27 mouse cellular contexts compared by ENCODE assay signal in the genomic region with DNA sequence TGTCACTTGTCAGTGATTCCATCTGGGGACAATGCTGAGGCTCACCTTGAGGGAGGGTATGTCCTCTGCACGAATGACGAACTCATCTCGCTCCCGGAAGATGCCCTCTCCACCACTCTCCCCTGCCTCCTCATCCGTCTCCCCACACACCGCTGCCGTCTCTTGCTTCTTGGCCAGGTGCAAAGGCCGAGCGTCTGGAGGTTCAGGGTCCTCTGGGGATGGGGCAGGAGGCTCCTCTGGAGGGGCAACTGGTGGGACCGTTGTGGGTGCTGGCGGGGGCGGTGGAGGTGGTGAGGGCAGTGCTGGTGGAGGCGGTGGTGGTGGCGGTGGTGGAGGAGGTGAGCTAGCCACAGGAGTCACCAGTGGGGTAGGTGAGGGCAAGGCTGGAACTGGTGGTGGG. TPM values are rescaled to one million over a fixed set of nuclear protein-coding genes. Genes with fewer than 3 reads are reported as not detected.
DNase-seq lines count a peak whose midpoint lies in the region; ATAC-seq and TF ChIP-seq lines count a peak whose summit lies in the region.
"Had no signal": no experiment of that assay in that cellular context is flagged by ENCODE, and none has a peak within 500 bp of the region (broad histone marks: within the 10 kb centered on the region; RNA-seq: fewer than 3 reads in every experiment).

No protein-coding gene starts in this region.

- TF ChIP-seq CTCF in stomach, postnatal 0 days (IDR thresholded peaks at IDR 0.05; ENCODE audit: low read depth): no peak

- no peak overlapping the region for H3K9ac ChIP-seq in heart, embryonic 12.5 days
- no peak overlapping the region for H3K9ac ChIP-seq in midbrain, embryonic 11.5 days (ENCODE audit: low read length)
- no peak overlapping the region for H3K9ac ChIP-seq in stomach, postnatal 0 days (ENCODE audit: low read length)
- H3K9ac ChIP-seq: embryonic facial prominence, embryonic 13.5 days; forebrain, embryonic 13.5 days; forebrain, postnatal 0 days; heart, embryonic 13.5 days; hindbrain, embryonic 15.5 days had no signal

- H3K27me3 ChIP-seq in heart, embryonic 12.5 days (replicated peaks): no peaks in the 10 kb centered on the region
- H3K27me3 ChIP-seq in midbrain, embryonic 10.5 days (ENCODE audit: low read depth, poor library complexity, severe bottlenecking): no peaks in the 10 kb centered on the region
- H3K27me3 ChIP-seq in midbrain, embryonic 11.5 days (ENCODE audit: control insufficient read depth, insufficient read depth, low read length): no peaks in the 10 kb centered on the region
- no peaks in the 10 kb centered on the region for H3K27me3 ChIP-seq in stomach, postnatal 0 days (ENCODE audit: control insufficient read depth, insufficient read depth, low read length)
- H3K27me3 ChIP-seq: CH12.LX; embryonic facial prominence, embryonic 13.5 days; forebrain, embryonic 13.5 days; heart, embryonic 13.5 days; hindbrain, embryonic 15.5 days; Patski had no signal

- no peak overlapping the region for H3K4me2 ChIP-seq in heart, embryonic 12.5 days
- H3K4me2 ChIP-seq in midbrain, embryonic 11.5 days: no peak overlapping the region
- H3K4me2 ChIP-seq in stomach, postnatal 0 days (replicated peaks; ENCODE audit: low read depth): no peak overlapping the region
- H3K4me2 ChIP-seq: embryonic facial prominence, embryonic 13.5 days; forebrain, embryonic 13.5 days; heart, embryonic 13.5 days; hindbrain, embryonic 15.5 days had no signal

- no peak overlapping the region for H3K4me3 ChIP-seq in heart, embryonic 12.5 days
- H3K4me3 ChIP-seq in midbrain, embryonic 10.5 days: peak overlapping the region; percentile 14; the same call in 1 of the 2 replicates
- H3K4me3 ChIP-seq in midbrain, embryonic 11.5 days (ENCODE audit: low read depth, low read length): no peak overlapping the region
- H3K4me3 ChIP-seq in stomach, postnatal 0 days (ENCODE audit: low read depth, low read length): no peak overlapping the region
- H3K4me3 ChIP-seq: embryonic facial prominence, embryonic 13.5 days; erythroblast, embryonic 14.5 days; forebrain, embryonic 13.5 days; gastrocnemius, adult 2 months; heart, embryonic 13.5 days; hindbrain, embryonic 15.5 days had no signal

- no peaks in the 10 kb centered on the region for H3K9me3 ChIP-seq in heart, embryonic 12.5 days (replicated peaks)
- H3K9me3 ChIP-seq in midbrain, embryonic 10.5 days (replicated peaks): no peaks in the 10 kb centered on the region
- no peaks in the 10 kb centered on the region for H3K9me3 ChIP-seq in midbrain, embryonic 11.5 days (ENCODE audit: control insufficient read depth, low read length)
- no peaks in the 10 kb centered on the region for H3K9me3 ChIP-seq in stomach, postnatal 0 days (ENCODE audit: control insufficient read depth, low read length)
- H3K9me3 ChIP-seq: embryonic facial prominence, embryonic 13.5 days; forebrain, embryonic 13.5 days; heart, embryonic 13.5 days; hindbrain, embryonic 15.5 days had no signal

- no peak for TF ChIP-seq EP300 in stomach, postnatal 0 days (optimal IDR thresholded peaks at IDR 0.05)

- H3K4me1 ChIP-seq in heart, embryonic 12.5 days (replicated peaks): no peaks in the 10 kb centered on the region
- no peaks in the 10 kb centered on the region for H3K4me1 ChIP-seq in midbrain, embryonic 10.5 days
- no peaks in the 10 kb centered on the region for H3K4me1 ChIP-seq in midbrain, embryonic 11.5 days (ENCODE audit: control insufficient read depth, insufficient read depth, low read length)
- H3K4me1 ChIP-seq in stomach, postnatal 0 days (replicated peaks; ENCODE audit: control insufficient read depth, insufficient read depth): no peaks in the 10 kb centered on the region
- H3K4me1 ChIP-seq: heart, embryonic 13.5 days; hindbrain, embryonic 15.5 days had no signal

- H3K36me3 ChIP-seq in heart, embryonic 12.5 days: peaks cover 98% of the 10 kb centered on the region
- H3K36me3 ChIP-seq in midbrain, embryonic 10.5 days: peaks cover 100% of the 10 kb centered on the region
- H3K36me3 ChIP-seq in midbrain, embryonic 11.5 days (ENCODE audit: control insufficient read depth, insufficient read depth, low read length): peaks cover 68% of the 10 kb centered on the region
- H3K36me3 ChIP-seq in stomach, postnatal 0 days (ENCODE audit: control insufficient read depth, insufficient read depth, low read length): peaks cover 48% of the 10 kb centered on the region

- DNase-seq in heart, adult 11 months: peak; percentile 85
- DNase-seq in midbrain, embryonic 10.5 days (ENCODE audit: low spot score): no peak
- no peak for DNase-seq in midbrain, embryonic 11.5 days (ENCODE audit: low spot score, missing footprints)
- peak; percentile 12 for DNase-seq in stomach, postnatal 0 days (ENCODE audit: low spot score)
- DNase-seq in cerebellum, adult 11-12 months: no peak
- DNase-seq: adrenal gland, postnatal 10 days; adrenal gland, postnatal 36 days; B cell, adult 2 months; cerebellum, adult 2 months; cerebellum, adult 9-11 months; cerebellum, postnatal 25 days; forebrain, postnatal 0 days; gastrocnemius, adult 2 months; gastrocnemius, postnatal 14 days; heart, adult 18-20 months; heart, postnatal 14 days; heart, postnatal 4 days; kidney, adult 2 months had no signal

- no peak overlapping the region for H3K27ac ChIP-seq in heart, embryonic 12.5 days (ENCODE audit: poor library complexity, severe bottlenecking)
- no peak overlapping the region for H3K27ac ChIP-seq in midbrain, embryonic 10.5 days (replicated peaks)
- H3K27ac ChIP-seq in midbrain, embryonic 11.5 days (ENCODE audit: low read depth, low read length): no peak overlapping the region
- H3K27ac ChIP-seq in stomach, postnatal 0 days (replicated peaks): no peak overlapping the region
- H3K27ac ChIP-seq: embryonic facial prominence, embryonic 13.5 days; forebrain, embryonic 13.5 days; gastrocnemius, adult 2 months; heart, embryonic 13.5 days; hindbrain, embryonic 15.5 days had no signal

- ATAC-seq in heart, embryonic 12.5 days (ENCODE audit: insufficient number of reproducible peaks, low FRiP score): no peak
- no peak for ATAC-seq in midbrain, embryonic 11.5 days (ENCODE audit: low FRiP score)
- no peak for ATAC-seq in stomach, postnatal 0 days (ENCODE audit: low FRiP score, low TSS enrichment)
- ATAC-seq: forebrain, embryonic 13.5 days; forebrain, postnatal 0 days; intestine, embryonic 16.5 days; Patski had no signal

- WGBS in heart, embryonic 12.5 days: 97% methylated on average over 14 of the region's 14 CpGs
- WGBS in midbrain, embryonic 10.5 days: 98% methylated on average over 14 of the region's 14 CpGs
- WGBS in midbrain, embryonic 11.5 days: 97% methylated on average over 13 of the region's 14 CpGs
- WGBS in stomach, postnatal 0 days: 89% methylated on average over 11 of the region's 14 CpGs

RNA-seq across cellular contexts. Expression of gene Prr12, which starts 9.4 kb away (rescaled TPM):
- 7.1 and 7.2 TPM in 2 replicates for polyA plus RNA-seq in heart, embryonic 12.5 days (2016; fragmentation: Nextera tagmentation; extraction: Ambion mirVana)
- polyA plus RNA-seq in midbrain, embryonic 10.5 days (2016; fragmentation: Nextera tagmentation; extraction: Ambion mirVana): 10.8 and 11.3 TPM in 2 replicates
- 9.6 and 12.2 TPM in 2 replicates for polyA plus RNA-seq in midbrain, embryonic 11.5 days (2014; fragmentation: Nextera tagmentation; extraction: Ambion mirVana)
- polyA plus RNA-seq in stomach, postnatal 0 days (2015; fragmentation: Nextera tagmentation; extraction: Ambion mirVana): 3.4 and 3.8 TPM in 2 replicates

RNA-seq across cellular contexts. Expression of gene Nosip, which starts 18.9 kb away (rescaled TPM):
- polyA plus RNA-seq in heart, embryonic 12.5 days (2016; fragmentation: Nextera tagmentation; extraction: Ambion mirVana): 43.3 and 45.7 TPM in 2 replicates
- polyA plus RNA-seq in midbrain, embryonic 10.5 days (2016; fragmentation: Nextera tagmentation; extraction: Ambion mirVana): 63.0 and 66.7 TPM in 2 replicates
- polyA plus RNA-seq in midbrain, embryonic 11.5 days (2014; fragmentation: Nextera tagmentation; extraction: Ambion mirVana): 53.2 and 56.7 TPM in 2 replicates
- 43.0 and 44.1 TPM in 2 replicates for polyA plus RNA-seq in stomach, postnatal 0 days (2015; fragmentation: Nextera tagmentation; extraction: Ambion mirVana)

RNA-seq across cellular contexts. Expression of gene Prrg2, which starts 19.2 kb away (rescaled TPM):
- 13.6 and 14.0 TPM in 2 replicates for polyA plus RNA-seq in heart, embryonic 12.5 days (2016; fragmentation: Nextera tagmentation; extraction: Ambion mirVana)
- polyA plus RNA-seq in midbrain, embryonic 10.5 days (2016; fragmentation: Nextera tagmentation; extraction: Ambion mirVana): 17.0 and 17.3 TPM in 2 replicates
- polyA plus RNA-seq in midbrain, embryonic 11.5 days (2014; fragmentation: Nextera tagmentation; extraction: Ambion mirVana): 12.7 and 13.5 TPM in 2 replicates
- polyA plus RNA-seq in stomach, postnatal 0 days (2015; fragmentation: Nextera tagmentation; extraction: Ambion mirVana): 33.6 and 37.4 TPM in 2 replicates

RNA-seq across cellular contexts. Expression of gene Rras, which starts 25.5 kb away (rescaled TPM):
- polyA plus RNA-seq in heart, embryonic 12.5 days (2016; fragmentation: Nextera tagmentation; extraction: Ambion mirVana): 79.3 and 79.4 TPM in 2 replicates
- polyA plus RNA-seq in midbrain, embryonic 10.5 days (2016; fragmentation: Nextera tagmentation; extraction: Ambion mirVana): 22.0 and 23.6 TPM in 2 replicates
- 18.6 and 22.2 TPM in 2 replicates for polyA plus RNA-seq in midbrain, embryonic 11.5 days (2014; fragmentation: Nextera tagmentation; extraction: Ambion mirVana)
- polyA plus RNA-seq in stomach, postnatal 0 days (2015; fragmentation: Nextera tagmentation; extraction: Ambion mirVana): 81.5 and 87.2 TPM in 2 replicates

RNA-seq across cellular contexts. Expression of gene Scaf1, which starts 27.1 kb away (rescaled TPM):
- 37.0 and 41.2 TPM in 2 replicates for polyA plus RNA-seq in heart, embryonic 12.5 days (2016; fragmentation: Nextera tagmentation; extraction: Ambion mirVana)
- polyA plus RNA-seq in midbrain, embryonic 10.5 days (2016; fragmentation: Nextera tagmentation; extraction: Ambion mirVana): 39.6 and 44.8 TPM in 2 replicates
- polyA plus RNA-seq in midbrain, embryonic 11.5 days (2014; fragmentation: Nextera tagmentation; extraction: Ambion mirVana): 43.6 and 44.4 TPM in 2 replicates
- polyA plus RNA-seq in stomach, postnatal 0 days (2015; fragmentation: Nextera tagmentation; extraction: Ambion mirVana): 14.9 and 18.6 TPM in 2 replicates

Comparison
In these comparisons a context has a peak if more than half of its experiments do, and no peak if none do; other contexts are left out.
1. DNase-seq: peak in heart, adult 11 months (single experiment) and stomach, postnatal 0 days (single experiment); none in midbrain, embryonic 10.5 days (single experiment), midbrain, embryonic 11.5 days (single experiment) and cerebellum, adult 11-12 months (single experiment).